In the genomic region with DNA sequence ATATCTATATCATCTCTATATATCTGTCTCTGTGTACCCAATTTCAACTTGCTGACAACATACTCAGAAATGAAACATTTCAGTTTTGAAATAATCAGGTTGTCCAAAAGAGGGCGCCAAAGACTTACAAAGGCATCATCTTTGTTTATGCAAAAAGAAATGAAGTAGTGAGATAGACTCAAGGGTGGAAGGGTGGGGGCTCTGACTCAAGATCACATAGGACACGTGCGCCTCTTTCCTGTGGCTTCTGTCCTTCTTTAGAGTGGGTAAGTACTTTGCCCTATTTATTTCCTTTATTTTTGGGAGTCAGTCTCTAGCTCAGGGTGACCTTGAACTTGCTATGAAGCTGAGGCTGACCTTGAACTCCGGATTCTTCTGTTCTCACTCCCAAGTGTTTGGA, we compare ENCODE assay signal across 9 mouse cellular contexts. TPM values are rescaled to one million over a fixed set of nuclear protein-coding genes. Genes with fewer than 3 reads are reported as not detected.
DNase-seq lines count a peak whose midpoint lies in the region; ATAC-seq and TF ChIP-seq lines count a peak whose summit lies in the region.
"Had no signal": no experiment of that assay in that cellular context is flagged by ENCODE, and none has a peak within 500 bp of the region (broad histone marks: within the 10 kb centered on the region; RNA-seq: fewer than 3 reads in every experiment).

No protein-coding gene starts in this region.

- no peak overlapping the region for H3K4me3 ChIP-seq in lung, adult 2 months (replicated peaks; ENCODE audit: extremely low read depth, low read depth, low read length)
- H3K4me3 ChIP-seq: neural tube, embryonic 13.5 days had no signal

- H3K4me1 ChIP-seq in lung, adult 2 months (ENCODE audit: control insufficient read depth, insufficient read depth, low read length) = no peaks in the 10 kb centered on the region
- H3K4me1 ChIP-seq: neural tube, embryonic 13.5 days had no signal

- 29% methylated on average over 4 of the region's 4 CpGs for WGBS in lung, adult 2 months

- TF ChIP-seq CTCF in lung, adult 2 months (IDR thresholded peaks at IDR 0.05; ENCODE audit: insufficient read depth, low read length) = peak; percentile 24; the same call in 1 of the 2 replicates

- DNase-seq in frontal cortex, postnatal 14 days (ENCODE audit: low spot score in 2 of 2) = no peak
- DNase-seq in lung, adult 2 months = no peak
- DNase-seq in lung, adult 18-20 months = no peak
- DNase-seq in MN1 (ENCODE audit: low spot score) = peak; percentile 66
- DNase-seq in embryo, embryonic 10.5 days (ENCODE audit: low spot score) = peak; percentile 81
- DNase-seq in layer of hippocampus, postnatal 10 days (ENCODE audit: low spot score in 2 of 2) = peak; percentile 23 to 45

- ATAC-seq in frontal cortex, adult (ENCODE audit: low TSS enrichment) = peak; percentile 44
- ATAC-seq in monocyte, adult 5-6 weeks (replicated peaks; ENCODE audit: insufficient number of reproducible peaks, low FRiP score, low TSS enrichment, poor library complexity, severe bottlenecking) = no peak

- no peak for TF ChIP-seq POLR2A in lung, adult 2 months (IDR thresholded peaks at IDR 0.05; ENCODE audit: borderline replicate concordance, extremely low read depth, low read depth, low read length)

RNA-seq across cellular contexts. Expression of a gene that starts 46.5 kb away (rescaled TPM):
- 0.21 TPM in 1 of 2 replicates, not detected in the other for polyA plus RNA-seq in lung, adult 2 months (2012; rRNA removed)
- total RNA-seq in layer of hippocampus, postnatal 10 days (2021) = not detected
- total RNA-seq in monocyte, adult 5-6 weeks (2017) = 0.32 TPM in 1 of 3 replicates, not detected in the others

RNA-seq across cellular contexts. Expression of a gene that starts 50.2 kb away (rescaled TPM):
- 10.4 TPM in 2 replicates for polyA plus RNA-seq in lung, adult 2 months (2012; rRNA removed)
- 10 to 100 TPM; 37.1 to 37.9 TPM for total RNA-seq in layer of hippocampus, postnatal 10 days (2021)
- 15.9 to 24.1 TPM (median 18.5 TPM) in 3 replicates for total RNA-seq in monocyte, adult 5-6 weeks (2017)

RNA-seq across cellular contexts. Expression of a gene that starts 50.2 kb away (rescaled TPM):
- 28.0 and 42.2 TPM in 2 replicates for polyA plus RNA-seq in lung, adult 2 months (2012; rRNA removed)
- total RNA-seq in layer of hippocampus, postnatal 10 days (2021) = 10 to 100 TPM; 83.3 to 96.7 TPM
- total RNA-seq in monocyte, adult 5-6 weeks (2017) = 69.9 to 77.0 TPM (median 73.1 TPM) in 3 replicates

Comparison
In these comparisons a context has a peak if more than half of its experiments do, and no peak if none do; other contexts are left out.
1. DNase-seq: peak in MN1 (single experiment), embryo, embryonic 10.5 days (single experiment) and layer of hippocampus, postnatal 10 days (2 of 2); none in frontal cortex, postnatal 14 days (0 of 2), lung, adult 2 months (single experiment) and lung, adult 18-20 months (0 of 2).